Mouse (Mus musculus) MEL (cell line): ENCODE data around the gene Milr1. TPM values are rescaled to one million over a fixed set of nuclear protein-coding genes. Genes with fewer than 3 reads are reported as not detected.

Experiments
- DNase-seq: peaks from one replicate; pipeline ENCODE4 v3.0.0; 2011; ENCODE audit warnings: low read depth, low spot score
- H3K27ac ChIP-seq: 2 replicates; pipeline ENCODE4 v1.5.1; 2012; ENCODE audit warnings: low read depth, mild to moderate bottlenecking, control low read depth, low read length, moderate library complexity; ENCODE audit not compliant: control insufficient read depth
- H3K27me3 ChIP-seq, 2 experiments: fragments of 150-350 bp in 1 of 2; sonication (generic) in 1 of 2; 2 replicates each; pipeline ENCODE4 v1.6.1; 2012; ENCODE audit warnings: low read length in 2 of 2, mild to moderate bottlenecking in 2 of 2, improper control_type of control experiment in 1 of 2, moderate library complexity in 1 of 2; ENCODE audit not compliant: insufficient read depth in 2 of 2, control insufficient read depth in 1 of 2
- H3K36me3 ChIP-seq, 2 experiments: 2 replicates each; pipeline ENCODE4 v1.6.1; 2012 to 2014; ENCODE audit warnings: low read length in 2 of 2, improper control_type of control experiment in 1 of 2, inconsistent platforms in 1 of 2, mild to moderate bottlenecking in 1 of 2; ENCODE audit not compliant: insufficient read depth in 2 of 2, control insufficient read depth in 1 of 2
- H3K4me1 ChIP-seq, 2 experiments: fragments of 150-350 bp in 1 of 2; sonication (generic) in 1 of 2; 2 replicates each; pipeline ENCODE4 v1.6.1; 2012; ENCODE audit warnings: low read length in 2 of 2, improper control_type of control experiment in 1 of 2, mild to moderate bottlenecking in 1 of 2; ENCODE audit not compliant: insufficient read depth in 2 of 2, control insufficient read depth in 1 of 2
- H3K4me3 ChIP-seq, 2 experiments: fragments of 150-350 bp in 1 of 2; sonication (generic) in 1 of 2; 2 replicates each; pipeline ENCODE4 v1.5.1; 2012; ENCODE audit warnings: low read depth in 2 of 2, low read length in 2 of 2, mild to moderate bottlenecking in 2 of 2, moderate library complexity in 2 of 2, control low read depth in 1 of 2, improper control_type of control experiment in 1 of 2; ENCODE audit not compliant: control insufficient read depth in 1 of 2, insufficient read depth in 1 of 2
- H3K79me2 ChIP-seq: 2 replicates; pipeline ENCODE4 v1.6.1; 2012; ENCODE audit warnings: mild to moderate bottlenecking, low read length, moderate library complexity; ENCODE audit not compliant: control insufficient read depth, poor library complexity, insufficient read depth
- H3K9ac ChIP-seq: 2 replicates; pipeline ENCODE4 v1.6.1; 2012; ENCODE audit warnings: low read depth, mild to moderate bottlenecking, control low read depth, low read length, moderate library complexity; ENCODE audit not compliant: control insufficient read depth, poor library complexity, severe bottlenecking
- H3K9me3 ChIP-seq: fragments of 150-350 bp; sonication (generic); replicated peaks from 2 replicates; pipeline ENCODE4 v1.6.1; 2012; ENCODE audit warnings: mild to moderate bottlenecking, low read length, improper control_type of control experiment, moderate library complexity; ENCODE audit not compliant: insufficient read depth
- BHLHE40 ChIP-seq: IDR thresholded peaks from 2 replicates; pipeline ENCODE4 v1.6.1; 2012; ENCODE audit warnings: low read depth, mild to moderate bottlenecking, inconsistent platforms, low read length, improper control_type of control experiment, borderline replicate concordance
- CHD1 ChIP-seq: IDR thresholded peaks from 2 replicates; pipeline ENCODE4 v1.6.1; 2012; ENCODE audit warnings: low read depth, mild to moderate bottlenecking, inconsistent platforms, low read length, improper control_type of control experiment
- CHD2 ChIP-seq: IDR thresholded peaks from 2 replicates; pipeline ENCODE4 v1.6.1; 2011; ENCODE audit warnings: low read length, improper control_type of control experiment
- CTCF ChIP-seq, 3 experiments: IDR thresholded peaks in 2 of 3; conservative IDR thresholded peaks in 1 of 3; 2 replicates each; pipeline ENCODE4 v1.5.1; 2011 to 2012; ENCODE audit warnings: low read length in 3 of 3, low read depth in 2 of 3, mild to moderate bottlenecking in 2 of 3, improper control_type of control experiment in 1 of 3, inconsistent platforms in 1 of 3, mixed read lengths in 1 of 3, moderate library complexity in 1 of 3; ENCODE audit not compliant: control insufficient read depth in 1 of 3, insufficient read depth in 1 of 3, poor library complexity in 1 of 3, severe bottlenecking in 1 of 3
- ETS1 ChIP-seq: IDR thresholded peaks from 2 replicates; pipeline ENCODE4 v1.6.1; 2012; ENCODE audit warnings: low read depth, mild to moderate bottlenecking, inconsistent platforms, low read length, improper control_type of control experiment, moderate library complexity
- GABPA ChIP-seq: IDR thresholded peaks from 2 replicates; pipeline ENCODE4 v1.6.1; 2012; ENCODE audit warnings: low read depth, mild to moderate bottlenecking, inconsistent platforms, low read length, improper control_type of control experiment, moderate library complexity
- KAT2A ChIP-seq: conservative IDR thresholded peaks from 2 replicates; pipeline ENCODE4 v1.6.1; 2012; ENCODE audit warnings: low read depth, low read length, improper control_type of control experiment, inconsistent platforms
- MEF2A ChIP-seq: IDR thresholded peaks from 2 replicates; pipeline ENCODE4 v1.6.1; 2014; ENCODE audit warnings: low read depth, mild to moderate bottlenecking, inconsistent platforms, low read length, improper control_type of control experiment; ENCODE audit not compliant: poor library complexity, insufficient replicate concordance, severe bottlenecking; ENCODE audit errors: extremely low read depth
- POLR2A ChIP-seq, 2 experiments: IDR thresholded peaks; 2 replicates each; pipeline ENCODE4 v1.6.1; 2011 to 2012; ENCODE audit warnings: low read length in 2 of 2, mild to moderate bottlenecking in 2 of 2, control low read depth in 1 of 2, improper control_type of control experiment in 1 of 2, low read depth in 1 of 2, moderate library complexity in 1 of 2; ENCODE audit not compliant: control insufficient read depth in 1 of 2, insufficient read depth in 1 of 2, poor library complexity in 1 of 2
- POLR2AphosphoS2 ChIP-seq: IDR thresholded peaks from 2 replicates; pipeline ENCODE4 v1.6.1; 2011; ENCODE audit warnings: low read length, improper control_type of control experiment
- RAD21 ChIP-seq: IDR thresholded peaks from 2 replicates; pipeline ENCODE4 v1.6.1; 2011; ENCODE audit warnings: mild to moderate bottlenecking, low read depth, low read length, improper control_type of control experiment
- RCOR1 ChIP-seq: IDR thresholded peaks from 2 replicates; pipeline ENCODE4 v1.6.1; 2012; ENCODE audit warnings: low read depth, mild to moderate bottlenecking, inconsistent platforms, low read length, improper control_type of control experiment
- SIN3A ChIP-seq: IDR thresholded peaks from 2 replicates; pipeline ENCODE4 v1.6.1; 2012; ENCODE audit warnings: low read length, improper control_type of control experiment, inconsistent platforms
- TAL1 ChIP-seq: IDR thresholded peaks from 2 replicates; pipeline ENCODE4 v1.6.1; 2012; ENCODE audit warnings: mild to moderate bottlenecking, inconsistent platforms, low read length, moderate library complexity, mixed read lengths
- polyA plus RNA-seq, 2 experiments: library from polyadenylated mRNA; stranded (reverse) in 1 of 2; unstranded in 1 of 2; fragments of >175 nt in 1 of 2; fragments of >200 nt in 1 of 2; gene quantifications; 2 replicates each; pipeline versions ENCODE4 v1.2.1 to v1.2.4; 2012; ENCODE audit warnings: low replicate concordance in 2 of 2, low read depth in 1 of 2; ENCODE audit not compliant: insufficient read length in 2 of 2, insufficient read depth in 1 of 2, missing spikeins in 1 of 2
- total RNA-seq: library from RNA; depleted of rRNA; stranded (reverse); fragments of 300-350 nt; gene quantifications from 2 replicates; pipeline ENCODE4 v1.2.3, GENCODE M21; 2012

Gene Milr1
- total and polyA plus RNA-seq, 3 experiments, result 0.26 TPM; not detected in 2

GRCm38 (mm10) chr11:106784476-106784875 lies 33.5 kb downstream of the Milr1 start:
- H3K79me2 ChIP-seq, result peaks cover 42% of the 10 kb centered on the region
- no peak for DNase-seq
- no peak for TF ChIP-seq MEF2A
- no peak for TF ChIP-seq POLR2A (IDR thresholded peaks at IDR 0.05; ENCODE audit: control insufficient read depth in 1 of 2, insufficient read depth in 1 of 2, low read depth in 1 of 2, low read length in 2 of 2, poor library complexity in 1 of 2)
- no peak for TF ChIP-seq SIN3A
- no peak for TF ChIP-seq RAD21
- no peak overlapping the region for H3K27ac ChIP-seq
- peaks cover 49 to 62% of the 10 kb centered on the region in 2 experiments for H3K36me3 ChIP-seq
- peaks cover 0 to 9% of the 10 kb centered on the region in 2 experiments; a peak in 3 of 4 replicates for H3K4me1 ChIP-seq
- H3K27me3 ChIP-seq, result no peaks in the 10 kb centered on the region
- H3K9me3 ChIP-seq, result no peaks in the 10 kb centered on the region
- H3K4me3 ChIP-seq, result no peak overlapping the region
- H3K9ac ChIP-seq, result no peak overlapping the region

GRCm38 (mm10) chr11:106785043-106785442 lies 34.0 kb downstream of the Milr1 start:
- H3K9ac ChIP-seq, result no peak overlapping the region; the same call in 1 of the 2 replicates
- no peak overlapping the region for H3K27ac ChIP-seq
- no peaks in the 10 kb centered on the region for H3K9me3 ChIP-seq
- H3K79me2 ChIP-seq, result peaks cover 46% of the 10 kb centered on the region
- no peak for DNase-seq
- no peak for TF ChIP-seq BHLHE40
- TF ChIP-seq KAT2A, result no peak
- TF ChIP-seq POLR2AphosphoS2, result no peak
- no peak for TF ChIP-seq RCOR1
- TF ChIP-seq CTCF (IDR thresholded peaks at IDR 0.05 in 2 of 3, conservative IDR thresholded peaks at IDR 0.05 in 1 of 3; ENCODE audit: control insufficient read depth in 1 of 3, insufficient read depth in 1 of 3, low read depth in 2 of 3, low read length in 3 of 3, poor library complexity in 1 of 3, severe bottlenecking in 1 of 3), result no peak
- no peak for TF ChIP-seq SIN3A
- TF ChIP-seq CHD2, result no peak
- TF ChIP-seq GABPA, result no peak
- TF ChIP-seq ETS1, result no peak
- TF ChIP-seq CHD1, result no peak
- TF ChIP-seq TAL1, result no peak
- TF ChIP-seq, all 39 proteins: peak for 0
- Histone ChIP-seq H3K4me3 (no peak overlapping the region; a peak in 1 of 4 replicates), H3K27me3 (no peaks in the 10 kb centered on the region), H3K36me3 (peaks cover 49 to 62% of the 10 kb centered on the region in 2 experiments), H3K4me1 (peaks cover under 1 to 9% of the 10 kb centered on the region in 2 experiments; a peak in 3 of 4 replicates)
